Mouse (Mus musculus) forebrain, embryonic 14.5 days (tissue): ENCODE data around the gene Trmt1. TPM values are rescaled to one million over a fixed set of nuclear protein-coding genes. Genes with fewer than 3 reads are reported as not detected.
A peak's percentile ranks its signal among the peaks of the same experiment; 100 is the strongest.

Experiments used
- ATAC-seq: fragments of 200-750 bp; cut with Nextera tagmentation; 2 replicates; pipeline ENCODE4 v1.8.0; 2017; ENCODE audit warnings: mild to moderate bottlenecking, moderate library complexity
- DNase-seq: peaks from one replicate; pipeline ENCODE4 v3.0.0-alpha.2; 2015; ENCODE audit warnings: low spot score
- H3K27ac ChIP-seq: fragments of 300-500 bp; sonication (generic); 2 replicates; pipeline ENCODE4 v1.5.1; 2014; ENCODE audit warnings: low read depth, mild to moderate bottlenecking, control low read depth, low read length, moderate library complexity
- H3K27me3 ChIP-seq: fragments of 300-500 bp; sonication (generic); replicated peaks from 2 replicates; pipeline ENCODE4 v1.6.1; 2014; ENCODE audit warnings: low read length, control low read depth, mixed read lengths; ENCODE audit not compliant: control insufficient read depth, insufficient read depth
- H3K36me3 ChIP-seq: fragments of 300-500 bp; sonication (generic); 2 replicates; pipeline ENCODE4 v1.6.1; 2014; ENCODE audit warnings: low read length, control low read depth; ENCODE audit not compliant: control insufficient read depth, insufficient read depth
- H3K4me1 ChIP-seq: fragments of 300-500 bp; sonication (generic); 2 replicates; pipeline ENCODE4 v1.6.1; 2014; ENCODE audit warnings: antibody characterized with exemption, low read length, control low read depth; ENCODE audit not compliant: control insufficient read depth, insufficient read depth
- H3K4me2 ChIP-seq: fragments of 300-500 bp; sonication (generic); 2 replicates; pipeline ENCODE4 v1.6.1; 2014; ENCODE audit warnings: mild to moderate bottlenecking, control low read depth, low read length
- H3K4me3 ChIP-seq: fragments of 300-500 bp; sonication (generic); 2 replicates; pipeline ENCODE4 v1.5.1; 2014; ENCODE audit warnings: low read depth, low read length, control low read depth
- H3K9ac ChIP-seq: fragments of 300-500 bp; sonication (generic); 2 replicates; pipeline ENCODE4 v1.6.1; 2014; ENCODE audit warnings: mild to moderate bottlenecking, low read length, control low read depth, moderate library complexity
- H3K9me3 ChIP-seq: fragments of 300-500 bp; sonication (generic); replicated peaks from 2 replicates; pipeline ENCODE4 v1.6.1; 2016; ENCODE audit warnings: low read length, control low read depth, mixed read lengths; ENCODE audit not compliant: control insufficient read depth
- WGBS: fragments of 180-500 bp; shearing (Covaris S2); extraction: QIAGEN DNeasy Blood & Tissue Kit; methylation state at CpG from one replicate; pipeline ENCODE4 v1.1.7; 2014; 5-methylcytosine and 5-hydroxymethylcytosine counted together
- polyA plus RNA-seq: library from polyadenylated mRNA; unstranded; fragments of >200 nt; fragmentation: Nextera tagmentation; extraction: Ambion mirVana; gene quantifications from 2 replicates; pipeline ENCODE4 v1.2.1, GENCODE M21; 2014

Gene Trmt1
- polyA plus RNA-seq, 1 experiment from 2014 or later: 47.8 TPM

DNA sequence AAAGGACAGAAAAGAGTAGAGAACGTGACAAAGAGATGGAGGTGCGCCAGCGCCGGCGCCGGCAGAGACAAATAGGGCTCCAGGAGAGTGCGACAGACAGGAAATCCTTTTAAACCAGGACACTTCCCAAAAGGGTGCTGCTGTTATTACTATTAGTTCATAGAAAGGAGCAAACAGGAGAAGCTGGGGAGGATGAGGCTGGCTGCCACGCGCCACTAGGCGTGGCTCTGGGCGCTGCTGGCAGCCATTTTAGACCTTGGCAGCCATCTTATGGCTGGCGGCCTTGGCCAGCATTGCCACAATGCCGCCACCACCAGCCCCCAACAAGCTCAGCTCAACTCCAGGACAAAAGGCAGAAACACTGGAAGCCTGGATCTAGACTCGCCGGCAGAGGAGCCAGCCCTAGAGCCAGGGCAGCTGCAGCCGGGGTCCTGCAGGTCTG lies 43.8 kb downstream of the Trmt1 start:
- H3K27ac ChIP-seq: peak overlapping the region; percentile 92
- WGBS: 73% methylated on average over 16 of the region's 16 CpGs
- peak overlapping the region; percentile 51; the same call in 1 of the 2 replicates for H3K9ac ChIP-seq
- H3K9me3 ChIP-seq: no peaks in the 10 kb centered on the region
- no peak for ATAC-seq
- no peak for DNase-seq
- no peak overlapping the region for H3K4me3 ChIP-seq
- peaks cover 38% of the 10 kb centered on the region for H3K36me3 ChIP-seq
- H3K4me1 ChIP-seq: peaks cover 85% of the 10 kb centered on the region
- H3K4me2 ChIP-seq: peak overlapping the region; percentile 23
- H3K27me3 ChIP-seq: no peaks in the 10 kb centered on the region

DNA sequence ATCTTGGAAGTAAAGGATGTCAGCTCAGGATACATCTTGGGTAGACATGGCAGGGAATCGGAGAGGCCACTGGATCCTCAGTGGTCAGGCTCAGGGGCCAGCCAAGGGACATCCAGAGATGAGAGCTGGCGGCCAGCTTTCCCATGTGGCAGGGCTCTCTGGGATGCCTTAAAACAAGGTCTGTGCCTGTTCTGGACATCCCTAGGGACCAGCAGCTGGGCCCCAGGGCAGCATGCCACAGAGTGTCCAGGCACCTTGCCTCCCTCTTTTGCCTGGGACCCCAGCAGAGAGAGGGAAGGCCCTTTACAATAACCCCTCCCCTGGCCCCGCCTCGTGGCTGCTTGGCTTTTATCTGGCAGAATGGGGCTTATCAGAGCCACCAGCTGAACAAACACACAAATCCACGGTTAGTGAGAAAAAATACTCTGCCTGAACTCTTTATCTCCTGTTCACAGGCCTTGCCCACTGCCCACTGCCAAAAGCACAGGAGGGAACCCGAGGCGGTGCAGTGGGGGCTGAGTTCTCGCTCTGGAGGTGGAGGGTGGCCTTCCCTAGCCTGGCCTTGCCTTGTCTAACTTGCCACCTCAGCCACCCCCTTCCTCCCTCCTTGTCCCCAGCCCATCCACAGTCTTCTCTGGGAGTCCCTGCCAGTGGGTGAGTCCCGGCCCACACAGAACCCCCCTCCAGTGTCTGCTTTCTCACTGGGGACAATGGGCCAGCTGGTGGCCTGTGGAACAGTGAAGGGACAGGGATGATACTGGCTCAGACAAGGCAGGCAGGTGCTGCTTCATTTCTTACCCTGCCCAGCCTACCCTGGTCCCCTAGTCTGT lies 44.6 kb downstream of the Trmt1 start:
- Histone ChIP-seq H3K4me1 (peaks cover 80% of the 10 kb centered on the region), H3K27me3 (no peaks in the 10 kb centered on the region), H3K9me3 (no peaks in the 10 kb centered on the region), H3K36me3 (peaks cover 32% of the 10 kb centered on the region), H3K27ac (peak overlapping the region; percentile 92), H3K4me3 (no peak overlapping the region), H3K4me2 (peak overlapping the region; percentile 23), H3K9ac (peak overlapping the region; percentile 51)
- peak; percentile 15 for ATAC-seq
- DNase-seq: no peak
- WGBS: 23% methylated on average over 9 of the region's 9 CpGs

DNA sequence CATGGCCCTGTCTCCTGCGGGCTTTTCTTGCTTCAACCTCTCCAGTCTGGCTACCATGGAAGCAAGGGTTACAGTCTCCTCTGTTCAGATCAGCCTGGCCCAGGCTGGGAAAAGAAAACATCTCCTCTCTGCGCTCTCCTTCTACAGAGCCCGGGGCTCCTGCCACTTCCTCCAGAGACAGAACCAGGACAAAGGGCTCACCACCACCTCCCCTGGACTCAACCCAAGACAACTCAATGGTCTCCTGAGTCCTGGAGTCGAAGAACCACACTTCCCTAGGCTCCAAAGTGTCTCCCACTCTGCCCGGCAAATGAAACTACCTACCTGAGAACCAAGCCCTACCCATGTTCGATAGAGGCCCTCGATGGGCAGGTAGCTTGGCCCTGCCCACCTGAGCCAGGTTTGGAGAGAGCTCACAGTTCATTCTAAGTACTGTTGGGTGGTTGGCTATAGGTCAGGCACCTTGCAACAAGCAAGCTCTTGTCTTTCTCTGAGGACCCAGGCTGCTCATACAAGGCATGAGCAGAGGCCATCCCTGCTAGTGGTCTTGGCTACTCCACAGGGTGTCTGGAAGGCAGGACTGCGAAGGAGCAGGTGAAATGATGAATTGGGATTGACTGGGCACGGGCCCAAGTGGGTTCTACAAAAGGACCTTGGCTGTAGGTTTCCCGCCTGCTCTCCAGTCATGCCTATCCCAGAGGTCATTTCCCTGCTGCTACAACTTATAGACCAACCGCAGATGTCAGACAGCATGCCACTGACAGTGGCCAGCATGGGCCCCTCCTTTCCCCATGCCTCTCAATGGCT lies 45.5 kb downstream of the Trmt1 start:
- peak overlapping the region; percentile 92 for H3K27ac ChIP-seq
- H3K4me2 ChIP-seq: 0 out of 2 replicates have a peak overlapping the region, but pooled peaks have one; percentile 23
- WGBS: 59% methylated on average over 11 of the region's 11 CpGs
- peaks cover 74% of the 10 kb centered on the region for H3K4me1 ChIP-seq
- ATAC-seq: no peak
- no peaks in the 10 kb centered on the region for H3K27me3 ChIP-seq
- H3K9ac ChIP-seq: peak overlapping the region; percentile 51
- peaks cover 24% of the 10 kb centered on the region for H3K36me3 ChIP-seq
- no peak for DNase-seq
- H3K4me3 ChIP-seq: no peak overlapping the region
- no peaks in the 10 kb centered on the region for H3K9me3 ChIP-seq

DNA sequence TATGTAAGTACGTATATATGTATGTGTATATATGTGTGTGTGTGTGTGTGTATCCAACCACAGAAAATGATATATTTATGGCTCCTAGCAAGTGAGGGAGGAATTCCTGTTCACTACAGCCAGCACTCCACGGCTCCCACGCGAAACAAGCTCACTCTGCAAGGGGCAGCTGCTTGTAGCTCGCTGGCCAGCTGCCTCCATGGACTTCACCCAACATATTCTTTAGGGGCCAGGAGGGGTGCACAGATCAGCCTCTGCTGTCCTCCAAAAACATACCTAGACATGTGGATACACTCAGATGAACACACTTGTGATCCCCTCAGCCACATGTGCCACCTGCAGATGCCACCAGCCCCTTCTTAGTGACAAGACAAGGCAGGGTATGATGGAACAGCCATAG lies 46.4 kb downstream of the Trmt1 start:
- Histone ChIP-seq H3K4me3 (no peak overlapping the region), H3K4me1 (peaks cover 72% of the 10 kb centered on the region), H3K27me3 (no peaks in the 10 kb centered on the region), H3K27ac (peak overlapping the region; percentile 92), H3K9ac (no peak overlapping the region), H3K9me3 (no peaks in the 10 kb centered on the region), H3K4me2 (no peak overlapping the region), H3K36me3 (peaks cover 14% of the 10 kb centered on the region)
- ATAC-seq (no peak), DNase-seq (no peak)
- WGBS: 59% methylated on average over 5 of the region's 5 CpGs

DNA sequence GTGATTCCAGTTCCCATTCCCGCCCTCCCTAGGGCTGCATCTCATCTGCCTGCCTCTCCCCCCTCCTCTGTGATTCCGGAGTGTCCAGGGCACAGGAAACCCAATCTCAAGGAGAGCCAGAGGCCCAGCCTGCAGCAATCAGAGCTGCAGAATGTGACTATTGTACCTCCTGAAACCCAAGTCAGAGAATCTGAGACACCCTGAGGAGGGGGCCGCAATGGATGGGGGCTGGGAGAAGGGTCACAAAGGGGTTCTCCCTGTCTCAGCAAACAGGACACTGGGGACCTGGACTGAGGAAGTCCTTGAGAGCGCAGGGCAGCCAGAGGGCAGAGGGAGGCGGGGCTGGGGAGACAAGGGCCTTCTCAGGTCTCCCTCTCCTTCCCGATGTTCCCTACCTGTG lies 46.9 kb downstream of the Trmt1 start:
- Histone ChIP-seq H3K4me3 (no peak overlapping the region), H3K36me3 (peaks cover 12% of the 10 kb centered on the region; the same call in 1 of the 2 replicates), H3K27me3 (no peaks in the 10 kb centered on the region), H3K9me3 (no peaks in the 10 kb centered on the region), H3K27ac (peak overlapping the region; percentile 92; the same call in 1 of the 2 replicates), H3K4me1 (peaks cover 74% of the 10 kb centered on the region), H3K4me2 (no peak overlapping the region), H3K9ac (peak overlapping the region; percentile 26; the same call in 1 of the 2 replicates)
- ATAC-seq: no peak
- no peak for DNase-seq
- WGBS: 51% methylated on average over 6 of the region's 6 CpGs

DNA sequence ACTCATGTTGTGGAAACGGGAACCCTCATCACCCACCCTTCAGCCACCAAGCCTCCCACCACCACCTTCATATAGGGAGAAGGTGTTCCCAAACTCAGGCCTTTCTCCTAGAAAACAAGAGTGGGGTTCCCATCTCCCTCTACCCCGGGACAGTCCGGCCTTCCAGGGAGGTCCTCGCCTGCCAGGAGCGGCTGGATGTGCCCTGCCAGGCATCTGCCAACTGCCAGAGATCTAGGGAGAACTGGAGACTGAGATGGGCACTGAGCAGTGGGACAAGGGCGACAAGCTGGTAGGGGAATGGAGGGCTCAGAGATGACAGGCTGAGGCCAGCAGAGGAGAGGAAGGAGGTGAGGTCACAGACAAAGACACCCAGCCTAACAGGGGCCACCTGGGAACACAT lies 47.9 kb downstream of the Trmt1 start:
- peak overlapping the region; percentile 92 for H3K27ac ChIP-seq
- no peak overlapping the region for H3K4me2 ChIP-seq
- no peak for ATAC-seq
- H3K9ac ChIP-seq: no peak overlapping the region
- H3K27me3 ChIP-seq: no peaks in the 10 kb centered on the region
- no peak for DNase-seq
- peaks cover 75% of the 10 kb centered on the region for H3K4me1 ChIP-seq
- 83% methylated on average over 6 of the region's 6 CpGs for WGBS
- no peak overlapping the region for H3K4me3 ChIP-seq
- peaks cover 10% of the 10 kb centered on the region; the same call in 1 of the 2 replicates for H3K36me3 ChIP-seq
- H3K9me3 ChIP-seq: no peaks in the 10 kb centered on the region

DNA sequence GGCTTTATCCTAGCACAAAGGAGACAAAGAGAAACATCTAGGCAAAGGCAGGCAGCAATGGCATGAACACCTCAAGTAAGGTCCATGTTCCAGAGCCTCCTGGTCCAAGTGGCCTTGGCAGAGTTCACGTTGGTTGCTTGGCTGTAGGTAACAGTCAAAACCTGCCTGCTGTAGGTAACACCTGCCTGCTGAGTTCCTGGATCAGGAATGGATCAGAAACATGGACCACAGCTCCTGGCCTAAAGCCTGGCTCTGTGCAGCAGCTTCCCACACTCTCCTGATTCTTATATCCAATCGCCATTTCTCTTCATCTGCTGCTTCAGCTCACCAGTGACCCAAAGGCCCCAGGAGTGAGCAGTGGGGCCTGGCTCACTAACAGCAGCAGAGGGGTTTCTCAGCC lies 48.6 kb downstream of the Trmt1 start:
- H3K27me3 ChIP-seq: no peaks in the 10 kb centered on the region
- peaks cover 7% of the 10 kb centered on the region; the same call in 1 of the 2 replicates for H3K36me3 ChIP-seq
- H3K4me2 ChIP-seq: no peak overlapping the region
- no peaks in the 10 kb centered on the region for H3K9me3 ChIP-seq
- peaks cover 75% of the 10 kb centered on the region for H3K4me1 ChIP-seq
- 83% methylated on average over 2 of the region's 2 CpGs for WGBS
- no peak overlapping the region for H3K27ac ChIP-seq
- no peak for ATAC-seq
- H3K9ac ChIP-seq: no peak overlapping the region
- DNase-seq: no peak
- H3K4me3 ChIP-seq: no peak overlapping the region

DNA sequence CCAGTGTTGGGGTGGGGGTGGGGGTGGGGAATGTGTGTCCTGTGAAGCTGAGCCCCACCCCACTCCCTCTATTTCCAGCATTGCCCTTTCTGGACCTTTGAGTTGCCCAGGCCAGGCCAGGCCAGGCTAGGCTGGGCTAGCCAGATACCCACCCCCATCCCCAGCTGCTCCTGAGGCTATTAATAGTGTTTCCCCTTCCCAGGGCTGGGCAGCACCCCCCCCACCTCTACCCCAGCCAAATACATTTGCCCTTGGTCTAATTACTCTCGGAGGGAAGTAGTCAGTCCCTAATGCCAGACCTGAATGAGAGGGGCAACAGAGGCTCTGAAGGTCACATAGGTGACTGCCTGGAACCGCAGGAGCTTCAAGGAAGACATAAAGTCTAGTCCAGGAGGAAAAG lies 49.5 kb downstream of the Trmt1 start:
- no peaks in the 10 kb centered on the region for H3K27me3 ChIP-seq
- H3K4me3 ChIP-seq: no peak overlapping the region
- DNase-seq: no peak
- peak overlapping the region; percentile 35 for H3K9ac ChIP-seq
- peak overlapping the region; percentile 6; the same call in 1 of the 2 replicates for H3K27ac ChIP-seq
- peaks cover 76% of the 10 kb centered on the region for H3K4me1 ChIP-seq
- H3K36me3 ChIP-seq: peaks cover 7% of the 10 kb centered on the region; the same call in 1 of the 2 replicates
- WGBS: 41% methylated on average over 2 of the region's 2 CpGs
- no peak for ATAC-seq
- no peaks in the 10 kb centered on the region for H3K9me3 ChIP-seq
- H3K4me2 ChIP-seq: no peak overlapping the region
